Mouse (Mus musculus) heart, embryonic 12.5 days (tissue): ENCODE results near the gene Gm10337. TPM values are rescaled to one million over a fixed set of nuclear protein-coding genes. Genes with fewer than 3 reads are reported as not detected.

Experiments used
- ATAC-seq: fragments of 200-750 bp; cut with Nextera tagmentation; 2 replicates; pipeline ENCODE4 v1.8.0; 2017; ENCODE audit warnings: moderate TSS enrichment, moderate library complexity; ENCODE audit not compliant: insufficient number of reproducible peaks, low FRiP score
- H3K27ac ChIP-seq: fragments of 300-500 bp; sonication (generic); 2 replicates; pipeline ENCODE4 v1.5.1; 2016; ENCODE audit warnings: mild to moderate bottlenecking, moderate library complexity; ENCODE audit not compliant: poor library complexity, severe bottlenecking
- H3K27me3 ChIP-seq: fragments of 300-500 bp; sonication (generic); replicated peaks from 2 replicates; pipeline ENCODE4 v1.6.1; 2016; ENCODE audit warnings: mild to moderate bottlenecking, moderate library complexity
- H3K36me3 ChIP-seq: fragments of 300-500 bp; sonication (generic); 2 replicates; pipeline ENCODE4 v1.6.1; 2016; ENCODE audit warnings: mild to moderate bottlenecking, moderate library complexity
- H3K4me1 ChIP-seq: fragments of 300-500 bp; sonication (generic); replicated peaks from 2 replicates; pipeline ENCODE4 v1.6.1; 2016; ENCODE audit warnings: mild to moderate bottlenecking
- H3K4me2 ChIP-seq: fragments of 300-500 bp; sonication (generic); 2 replicates; pipeline ENCODE4 v1.6.1; 2016; ENCODE audit warnings: mild to moderate bottlenecking, moderate library complexity
- H3K4me3 ChIP-seq: fragments of 300-500 bp; sonication (generic); 2 replicates; pipeline ENCODE4 v1.5.1; 2016; ENCODE audit warnings: mild to moderate bottlenecking
- H3K9ac ChIP-seq: fragments of 300-500 bp; sonication (generic); 2 replicates; pipeline ENCODE4 v1.6.1; 2016; ENCODE audit warnings: mild to moderate bottlenecking, moderate library complexity
- H3K9me3 ChIP-seq: fragments of 300-500 bp; sonication (generic); replicated peaks from 2 replicates; pipeline ENCODE4 v1.6.1; 2016; ENCODE audit warnings: mild to moderate bottlenecking, moderate library complexity
- WGBS: fragments of 180-500 bp; shearing (Covaris S2); methylation state at CpG from one replicate; pipeline ENCODE4 v1.1.7; 2016; 5-methylcytosine and 5-hydroxymethylcytosine counted together
- polyA plus RNA-seq: library from polyadenylated mRNA; unstranded; fragments of >200 nt; fragmentation: Nextera tagmentation; extraction: Ambion mirVana; gene quantifications from 2 replicates; pipeline ENCODE4 v1.2.1, GENCODE M21; 2016

Gm10337 gene
- polyA plus RNA-seq, 1 experiment from 2014 or later: not detected

DNA sequence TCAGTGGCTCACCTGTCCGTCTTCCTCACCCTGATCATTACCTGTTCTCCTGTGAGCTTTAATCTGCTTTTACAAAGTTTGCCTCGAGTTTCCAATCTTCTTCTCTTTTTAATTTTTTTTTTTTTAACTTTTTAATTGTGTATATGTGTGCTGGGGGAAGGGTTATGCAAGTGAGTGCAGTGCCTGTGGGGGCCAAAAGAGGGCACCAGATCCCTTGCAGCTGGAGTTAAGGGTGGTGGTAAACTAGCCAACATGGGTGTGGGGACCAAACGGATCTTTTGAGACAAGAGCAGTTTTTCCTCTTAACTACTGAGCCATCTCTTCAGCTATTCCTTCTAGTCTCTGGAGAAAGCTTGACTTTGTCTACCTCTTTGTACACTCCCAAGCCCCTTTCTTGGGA lies 24.4 kb downstream of the Gm10337 start:
- no peaks in the 10 kb centered on the region for H3K27me3 ChIP-seq
- H3K9me3 ChIP-seq: no peaks in the 10 kb centered on the region
- H3K4me1 ChIP-seq: 0 out of 2 replicates have a peak, but pooled peaks cover 3% of the 10 kb centered on the region
- no peak overlapping the region for H3K27ac ChIP-seq
- WGBS: 77% methylated on average over 3 of the region's 3 CpGs
- H3K36me3 ChIP-seq: peaks cover 76% of the 10 kb centered on the region
- no peak overlapping the region for H3K4me3 ChIP-seq
- no peak overlapping the region for H3K4me2 ChIP-seq
- H3K9ac ChIP-seq: no peak overlapping the region
- ATAC-seq: no peak

DNA sequence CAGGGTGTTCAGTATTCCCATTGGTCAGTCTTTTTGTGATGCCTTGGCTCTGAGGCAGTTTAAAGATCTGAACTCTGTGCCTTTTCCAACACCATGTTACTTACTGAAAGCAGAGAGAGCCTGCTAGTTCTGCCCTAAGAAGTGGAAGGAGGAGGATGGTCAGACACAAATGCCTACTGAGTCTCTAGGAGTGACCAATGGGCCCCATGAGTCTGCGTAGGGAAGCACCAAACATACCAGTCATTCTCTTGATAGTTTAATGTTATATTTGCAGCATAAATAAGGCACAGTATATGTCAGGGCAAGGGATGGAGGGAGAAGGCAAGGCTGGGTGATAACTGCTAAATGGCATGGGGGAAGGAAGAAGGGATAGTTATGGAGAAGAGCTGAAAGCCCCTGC lies 24.9 kb downstream of the Gm10337 start:
- peaks cover 79% of the 10 kb centered on the region for H3K36me3 ChIP-seq
- 91% methylated on average over 1 of the region's 1 CpGs for WGBS

DNA sequence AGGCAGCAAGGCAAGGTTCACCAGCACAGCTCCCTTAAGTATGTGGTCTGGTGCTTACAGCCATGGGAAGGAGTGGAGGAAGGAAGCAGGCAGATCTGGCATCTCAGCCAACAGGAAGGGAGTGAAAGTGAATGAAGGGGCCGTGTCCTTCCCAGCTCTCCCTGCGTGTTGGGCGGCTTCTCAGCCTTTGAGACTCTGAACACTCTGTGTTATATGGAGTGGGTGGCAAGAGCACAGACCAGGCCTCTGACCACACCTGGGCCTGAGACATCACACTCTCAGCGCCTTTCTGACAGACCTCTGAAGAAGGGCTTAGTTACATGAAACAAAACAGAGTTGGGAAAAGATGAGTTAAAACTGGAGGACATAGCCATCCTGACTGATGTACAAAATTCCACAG lies 27.0 kb downstream of the Gm10337 start:
- Histone ChIP-seq H3K27ac (no peak overlapping the region), H3K36me3 (peaks cover 78% of the 10 kb centered on the region), H3K27me3 (no peaks in the 10 kb centered on the region), H3K4me3 (no peak overlapping the region), H3K9ac (no peak overlapping the region), H3K4me2 (no peak overlapping the region), H3K4me1 (0 out of 2 replicates have a peak, but pooled peaks cover 3% of the 10 kb centered on the region), H3K9me3 (no peaks in the 10 kb centered on the region)
- 63% methylated on average over 4 of the region's 4 CpGs for WGBS
- ATAC-seq: no peak; the same call in 1 of the 2 replicates

More for the DNA sequence above, 24.9 kb downstream of the Gm10337 start:
- no peak for ATAC-seq
- H3K9me3 ChIP-seq: no peaks in the 10 kb centered on the region
- 0 out of 2 replicates have a peak, but pooled peaks cover 3% of the 10 kb centered on the region for H3K4me1 ChIP-seq
- H3K27ac ChIP-seq: no peak overlapping the region
- H3K9ac ChIP-seq: no peak overlapping the region
- no peak overlapping the region for H3K4me3 ChIP-seq
- no peak overlapping the region for H3K4me2 ChIP-seq
- no peaks in the 10 kb centered on the region for H3K27me3 ChIP-seq

DNA sequence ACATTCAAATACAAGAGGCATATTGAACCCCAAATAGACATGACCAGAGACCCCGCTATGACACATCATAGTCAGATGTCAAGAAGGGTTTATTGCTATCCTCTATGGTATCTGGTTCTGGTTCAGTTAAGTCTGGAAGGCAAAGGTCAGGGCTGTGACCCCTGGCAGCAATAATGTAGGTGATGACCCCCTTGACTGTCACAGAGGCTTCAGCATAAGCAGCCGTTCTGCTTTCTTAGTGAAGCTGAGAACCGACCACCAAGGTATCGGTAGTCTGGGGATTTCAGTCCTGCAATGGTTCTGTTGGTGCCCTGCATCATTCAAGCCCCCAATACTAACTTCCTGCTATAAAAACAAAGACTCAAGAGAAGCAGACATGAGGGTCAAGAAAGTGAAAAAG lies 28.1 kb downstream of the Gm10337 start:
- H3K27ac ChIP-seq: no peak overlapping the region
- H3K4me2 ChIP-seq: no peak overlapping the region
- H3K36me3 ChIP-seq: peaks cover 81% of the 10 kb centered on the region
- ATAC-seq: no peak
- no peaks in the 10 kb centered on the region for H3K9me3 ChIP-seq
- H3K27me3 ChIP-seq: no peaks in the 10 kb centered on the region
- 89% methylated on average over 4 of the region's 4 CpGs for WGBS
- no peak overlapping the region for H3K4me3 ChIP-seq
- no peak overlapping the region for H3K9ac ChIP-seq
- H3K4me1 ChIP-seq: 0 out of 2 replicates have a peak, but pooled peaks cover 3% of the 10 kb centered on the region

DNA sequence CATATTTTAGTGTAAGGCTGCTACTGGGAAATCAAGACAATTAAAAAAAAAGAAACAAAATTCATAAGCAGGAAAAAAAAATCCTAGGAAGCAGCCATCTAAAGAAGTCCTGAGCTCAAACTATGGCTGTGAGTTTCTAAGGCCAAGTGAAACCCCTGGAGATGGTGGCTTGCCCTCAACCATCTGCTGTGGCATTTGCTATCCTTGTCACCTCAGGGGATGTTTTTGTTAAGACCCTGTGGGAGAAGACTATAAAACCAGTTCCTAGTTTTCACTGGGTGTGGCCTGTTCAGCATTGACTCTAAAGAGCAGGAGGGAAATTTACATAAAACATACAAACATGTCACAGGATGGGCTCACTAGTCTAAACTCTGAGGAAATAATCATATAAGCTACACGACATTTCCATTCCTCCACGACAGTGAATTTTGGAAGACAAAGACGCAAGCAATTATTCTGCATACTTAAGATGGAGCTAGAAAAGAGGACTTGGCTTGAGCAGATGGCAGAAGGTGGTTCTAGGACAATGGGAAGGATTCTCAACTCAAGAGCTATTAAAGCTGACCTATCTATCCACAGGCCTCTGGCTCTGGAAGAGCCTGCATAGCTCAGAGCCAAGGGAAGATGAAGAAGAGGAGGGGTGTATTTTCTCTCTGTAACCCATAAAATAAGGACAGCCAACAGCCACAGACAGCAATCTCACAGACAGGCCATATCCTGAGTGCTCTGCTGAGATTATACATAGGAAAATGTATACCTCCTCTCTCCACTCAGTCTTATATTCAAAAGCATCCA lies 28.8 kb downstream of the Gm10337 start:
- Histone ChIP-seq H3K9ac (no peak overlapping the region), H3K4me2 (no peak overlapping the region), H3K27me3 (no peaks in the 10 kb centered on the region), H3K27ac (no peak overlapping the region), H3K4me3 (no peak overlapping the region), H3K36me3 (peaks cover 84% of the 10 kb centered on the region), H3K4me1 (0 out of 2 replicates have a peak, but pooled peaks cover 3% of the 10 kb centered on the region), H3K9me3 (no peaks in the 10 kb centered on the region)
- WGBS: 90% methylated on average over 3 of the region's 3 CpGs
- ATAC-seq: no peak

DNA sequence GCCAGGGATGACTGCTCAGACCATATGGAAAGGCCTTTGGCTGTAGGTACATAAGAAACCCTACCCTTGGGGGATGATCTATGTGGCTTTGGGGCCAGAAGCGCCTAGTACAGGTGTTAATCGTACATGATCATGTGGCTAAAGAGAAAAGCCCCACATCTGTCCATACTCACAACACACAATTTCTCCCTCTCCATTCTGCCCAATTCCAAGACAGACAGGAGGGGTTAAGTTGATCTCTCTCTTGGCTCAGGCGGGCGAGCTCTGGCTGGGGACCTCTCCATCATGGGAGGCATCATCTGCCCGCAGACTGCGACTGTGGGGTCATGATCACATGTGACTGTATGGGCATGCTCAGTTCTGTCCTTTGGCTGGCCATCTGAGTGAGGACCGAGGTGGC lies 30.4 kb downstream of the Gm10337 start:
- WGBS: 92% methylated on average over 7 of the region's 7 CpGs
- peaks cover 75% of the 10 kb centered on the region for H3K36me3 ChIP-seq
- ATAC-seq: no peak
- H3K27me3 ChIP-seq: no peaks in the 10 kb centered on the region
- H3K4me3 ChIP-seq: no peak overlapping the region
- H3K4me2 ChIP-seq: no peak overlapping the region
- 0 out of 2 replicates have a peak, but pooled peaks cover 3% of the 10 kb centered on the region for H3K4me1 ChIP-seq
- H3K9me3 ChIP-seq: no peaks in the 10 kb centered on the region
- H3K9ac ChIP-seq: no peak overlapping the region
- H3K27ac ChIP-seq: no peak overlapping the region

DNA sequence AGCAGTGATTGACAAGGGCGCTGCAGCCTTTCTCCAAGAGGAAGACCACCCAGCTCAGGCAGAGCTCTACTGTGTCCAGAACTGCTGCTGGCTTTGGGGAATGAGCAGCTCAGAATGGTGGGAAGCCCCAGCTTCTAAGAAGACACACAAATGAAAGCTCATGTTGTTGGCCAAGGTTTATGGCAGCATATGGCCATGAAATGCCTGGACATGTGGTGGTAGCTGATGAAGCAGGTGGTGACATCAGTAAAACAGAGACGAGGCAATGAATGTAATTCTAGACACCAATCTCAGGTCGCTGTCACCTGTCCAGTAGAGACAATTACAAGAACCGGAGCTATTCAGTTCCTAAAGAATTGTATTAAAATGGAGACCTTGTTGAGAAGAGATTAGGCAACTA lies 41.3 kb downstream of the Gm10337 start:
- Histone ChIP-seq H3K4me3 (no peak overlapping the region), H3K9me3 (no peaks in the 10 kb centered on the region), H3K4me2 (no peak overlapping the region), H3K27ac (no peak overlapping the region), H3K27me3 (no peaks in the 10 kb centered on the region), H3K36me3 (peaks cover 81% of the 10 kb centered on the region), H3K9ac (no peak overlapping the region), H3K4me1 (peaks cover 9% of the 10 kb centered on the region; the same call in 1 of the 2 replicates)
- 91% methylated on average over 4 of the region's 4 CpGs for WGBS
- ATAC-seq: no peak

DNA sequence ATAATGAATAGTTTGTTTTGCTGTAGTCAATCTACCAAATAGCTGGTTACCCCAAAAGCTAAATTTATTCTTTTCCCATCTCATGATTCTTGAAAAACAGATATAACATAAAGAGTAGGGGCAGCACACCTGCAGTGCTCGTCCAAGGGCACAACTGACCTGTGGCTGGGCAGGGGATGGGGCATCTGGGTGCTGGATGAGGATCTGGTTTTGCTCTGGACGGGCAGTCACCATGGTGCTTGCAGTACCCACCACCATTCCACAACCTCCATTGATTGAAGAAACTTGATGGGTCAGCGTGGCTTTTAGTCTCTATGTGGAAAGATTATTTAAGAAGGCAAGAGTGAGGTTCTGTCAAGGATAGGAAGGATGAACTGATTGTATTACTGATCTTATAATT lies 42.7 kb downstream of the Gm10337 start:
- no peak overlapping the region for H3K4me3 ChIP-seq
- H3K27ac ChIP-seq: no peak overlapping the region
- H3K4me2 ChIP-seq: no peak overlapping the region
- no peak overlapping the region for H3K9ac ChIP-seq
- peaks cover 79% of the 10 kb centered on the region for H3K36me3 ChIP-seq
- no peaks in the 10 kb centered on the region for H3K27me3 ChIP-seq
- no peaks in the 10 kb centered on the region for H3K9me3 ChIP-seq
- WGBS: 87% methylated on average over 3 of the region's 3 CpGs
- no peak for ATAC-seq
- H3K4me1 ChIP-seq: peaks cover 9% of the 10 kb centered on the region; the same call in 1 of the 2 replicates

DNA sequence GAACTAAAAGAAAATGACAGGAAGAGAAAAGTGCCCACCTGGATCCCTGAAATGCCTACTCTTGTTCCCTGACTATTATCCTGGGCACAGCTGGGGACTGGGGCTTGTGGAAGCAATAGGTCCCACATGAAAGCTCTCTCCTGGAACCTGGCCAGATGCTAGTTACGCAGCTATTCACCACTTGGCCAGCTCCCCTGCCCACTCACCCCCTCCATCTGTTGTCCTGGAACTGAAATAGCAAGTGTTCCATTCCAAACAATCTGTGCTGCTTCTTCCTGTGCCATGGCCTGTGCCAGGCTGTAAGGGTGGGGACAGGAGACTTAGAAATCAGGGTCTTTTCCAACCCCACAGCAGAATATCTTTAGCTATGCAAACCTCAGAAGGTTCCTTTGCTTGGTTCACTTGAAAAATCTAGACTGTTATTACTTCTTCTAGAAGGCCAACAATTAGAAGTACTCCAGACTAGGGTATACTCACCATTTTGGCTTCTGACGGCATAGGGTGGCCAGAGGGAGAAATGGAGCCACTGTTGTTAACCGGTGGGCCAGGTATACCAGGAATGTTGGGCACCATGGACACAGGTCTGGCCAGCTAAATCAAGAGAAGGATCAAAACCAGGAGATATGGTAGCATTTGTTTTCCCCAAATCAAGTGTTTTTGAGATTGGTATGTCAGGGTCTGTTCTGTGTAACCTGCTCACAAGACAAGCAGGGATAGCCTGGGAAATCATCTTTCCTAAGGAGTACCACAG lies 43.3 kb downstream of the Gm10337 start:
- no peak overlapping the region for H3K27ac ChIP-seq
- no peaks in the 10 kb centered on the region for H3K27me3 ChIP-seq
- ATAC-seq: no peak
- no peak overlapping the region for H3K9ac ChIP-seq
- H3K4me2 ChIP-seq: no peak overlapping the region
- H3K4me3 ChIP-seq: no peak overlapping the region
- 65% methylated on average over 3 of the region's 3 CpGs for WGBS
- H3K36me3 ChIP-seq: peaks cover 78% of the 10 kb centered on the region
- H3K4me1 ChIP-seq: peaks cover 9% of the 10 kb centered on the region; the same call in 1 of the 2 replicates
- no peaks in the 10 kb centered on the region for H3K9me3 ChIP-seq

DNA sequence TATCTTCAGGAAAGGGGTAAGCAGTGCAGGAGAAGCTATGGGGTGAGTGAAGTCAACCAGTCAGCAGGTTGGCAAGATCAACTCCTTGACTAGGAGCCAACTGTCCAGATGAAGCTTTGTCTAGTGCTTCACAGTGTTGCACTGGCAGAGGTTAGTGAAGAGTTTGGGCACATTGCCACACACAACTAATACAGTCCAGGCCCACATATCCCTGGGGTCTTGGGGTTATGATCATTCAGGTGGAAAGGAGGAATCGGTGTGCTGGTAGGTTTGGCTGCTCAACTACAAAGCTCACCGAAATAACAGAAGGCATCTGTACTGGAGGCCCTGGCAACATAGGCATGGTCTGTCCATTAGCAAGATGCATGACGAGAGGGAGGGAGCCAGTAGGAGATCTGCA lies 44.0 kb downstream of the Gm10337 start:
- H3K36me3 ChIP-seq: peaks cover 78% of the 10 kb centered on the region
- H3K27me3 ChIP-seq: no peaks in the 10 kb centered on the region
- H3K4me2 ChIP-seq: no peak overlapping the region
- WGBS: 95% methylated on average over 3 of the region's 3 CpGs
- H3K27ac ChIP-seq: no peak overlapping the region
- H3K9ac ChIP-seq: no peak overlapping the region
- no peaks in the 10 kb centered on the region for H3K9me3 ChIP-seq
- no peak for ATAC-seq
- peaks cover 9% of the 10 kb centered on the region; the same call in 1 of the 2 replicates for H3K4me1 ChIP-seq
- H3K4me3 ChIP-seq: no peak overlapping the region

DNA sequence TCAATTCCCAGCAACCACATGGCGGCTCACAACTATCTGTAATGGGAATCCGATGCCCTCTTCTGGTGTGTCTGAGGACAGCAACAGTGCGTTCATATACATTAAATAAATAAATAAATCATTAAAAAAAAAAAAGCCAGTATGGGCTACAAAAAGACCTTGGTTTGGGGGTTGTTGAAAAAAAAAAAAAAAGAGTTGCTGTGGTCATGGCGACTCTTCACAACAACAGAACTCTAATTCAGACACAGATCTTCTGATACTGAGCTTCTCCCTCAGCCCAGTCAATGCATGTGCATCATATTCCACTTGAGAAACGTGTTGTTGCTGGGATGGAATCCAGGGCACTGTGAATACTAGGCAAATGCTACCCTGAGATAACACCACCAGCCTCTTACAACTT lies 49.1 kb downstream of the Gm10337 start:
- H3K9ac ChIP-seq: no peak overlapping the region
- no peaks in the 10 kb centered on the region for H3K9me3 ChIP-seq
- H3K4me1 ChIP-seq: no peaks in the 10 kb centered on the region
- H3K27ac ChIP-seq: no peak overlapping the region
- H3K4me2 ChIP-seq: no peak overlapping the region
- H3K27me3 ChIP-seq: no peaks in the 10 kb centered on the region
- H3K4me3 ChIP-seq: no peak overlapping the region
- WGBS: 92% methylated on average over 5 of the region's 5 CpGs
- no peak for ATAC-seq
- peaks cover 77% of the 10 kb centered on the region for H3K36me3 ChIP-seq
